Mouse (Mus musculus) megakaryocyte, embryonic 14.5 days (primary cell): ENCODE measurements around the gene Zscan5b. TPM values are rescaled to one million over a fixed set of nuclear protein-coding genes. Genes with fewer than 3 reads are reported as not detected.
"Not testable (repeated sequence)": the region's sequence is repeated elsewhere in the genome, so short reads cannot be mapped to it uniquely, and the experiment has no call there.

ENCODE experiments used
- H3K27me3 ChIP-seq: replicated peaks from 2 replicates; pipeline ENCODE3; 2012; ENCODE audit warnings: inconsistent platforms
- H3K36me3 ChIP-seq: replicated peaks from 2 replicates; pipeline ENCODE3; 2012; ENCODE audit warnings: low read length, inconsistent platforms, mixed read lengths
- H3K4me1 ChIP-seq: 2 replicates; pipeline ENCODE4 v1.6.1; 2012; ENCODE audit warnings: inconsistent platforms
- H3K4me3 ChIP-seq: replicated peaks from 2 replicates; pipeline ENCODE3; 2012; ENCODE audit warnings: moderate library complexity, mild to moderate bottlenecking, inconsistent platforms
- H3K9me3 ChIP-seq: 2 replicates; pipeline ENCODE4 v1.6.1; 2012; ENCODE audit warnings: inconsistent platforms
- FLI1 ChIP-seq: IDR thresholded peaks from 2 replicates; pipeline ENCODE4 v1.6.1; 2012; ENCODE audit warnings: low read length, inconsistent platforms, mixed read lengths
- GATA1 ChIP-seq: IDR thresholded peaks from 3 replicates; pipeline ENCODE4 v1.6.1; 2012; ENCODE audit warnings: mixed read lengths, low read length, inconsistent platforms, borderline replicate concordance
- polyA plus RNA-seq: library from polyadenylated mRNA; stranded (reverse); fragments of >175 nt; gene quantifications from 2 replicates; pipeline ENCODE4 v1.2.3, GENCODE M21; 2012; ENCODE audit warnings: low replicate concordance; ENCODE audit not compliant: insufficient read depth

Zscan5b gene
- not detected in 2 replicates for polyA plus RNA-seq

- TF ChIP-seq GATA1 (no peak), FLI1 (no peak)
- no peak within 1 kb of the TSS for H3K4me3 ChIP-seq
- no peaks in the 10 kb centered on the region for H3K27me3 ChIP-seq
- H3K4me1 ChIP-seq, result no peaks in the 10 kb centered on the region
- H3K36me3 ChIP-seq, result no peaks in the 10 kb centered on the region
- H3K9me3 ChIP-seq, result peaks cover 17% of the 10 kb centered on the region
Measured at GRCm38 (mm10) chr7:6221978-6222377, at the start of gene Zscan5b. TSS of gene Zscan5b (plus strand) at chr7:6222278.

- Histone ChIP-seq H3K4me3 (peak overlapping the region; percentile 96), H3K36me3 (peaks cover 11% of the 10 kb centered on the region), H3K4me1 (peaks cover 52% of the 10 kb centered on the region), H3K27me3 (no peaks in the 10 kb centered on the region), H3K9me3 (no peaks in the 10 kb centered on the region)
- TF ChIP-seq FLI1 (no peak), GATA1 (no peak)
Measured at GRCm38 (mm10) chr7:6172674-6173244, 49.3 kb upstream of the Zscan5b start.

- Histone ChIP-seq H3K27me3 (no peaks in the 10 kb centered on the region), H3K9me3 (no peaks in the 10 kb centered on the region), H3K4me1 (peaks cover 52% of the 10 kb centered on the region), H3K36me3 (peaks cover 20% of the 10 kb centered on the region), H3K4me3 (no peak overlapping the region)
- TF ChIP-seq GATA1, result no peak
- no peak for TF ChIP-seq FLI1
Measured at GRCm38 (mm10) chr7:6173872-6174271, 48.2 kb upstream of the Zscan5b start.

- not testable (repeated sequence) for H3K4me3 ChIP-seq, H3K9me3 ChIP-seq, H3K27me3 ChIP-seq
- Histone ChIP-seq H3K36me3 (peaks cover 23% of the 10 kb centered on the region), H3K4me1 (peaks cover 52% of the 10 kb centered on the region)
Measured at GRCm38 (mm10) chr7:6174365-6174987, 47.6 kb upstream of the Zscan5b start.

GRCm38 (mm10) chr7:6179013-6179412 is 43.1 kb upstream of the Zscan5b start:
- H3K9me3 ChIP-seq, result no peaks in the 10 kb centered on the region
- no peak for TF ChIP-seq GATA1
- no peak for TF ChIP-seq FLI1
- H3K4me1 ChIP-seq, result peaks cover 27% of the 10 kb centered on the region
- no peak overlapping the region for H3K4me3 ChIP-seq
- H3K36me3 ChIP-seq, result peaks cover 53% of the 10 kb centered on the region
- H3K27me3 ChIP-seq, result no peaks in the 10 kb centered on the region

GRCm38 (mm10) chr7:6182882-6183281 is 39.2 kb upstream of the Zscan5b start:
- peaks cover 13% of the 10 kb centered on the region for H3K4me1 ChIP-seq
- no peak overlapping the region for H3K4me3 ChIP-seq
- peaks cover 75% of the 10 kb centered on the region for H3K36me3 ChIP-seq
- no peak for TF ChIP-seq GATA1
- TF ChIP-seq FLI1, result no peak
- H3K27me3 ChIP-seq, result no peaks in the 10 kb centered on the region
- no peaks in the 10 kb centered on the region for H3K9me3 ChIP-seq

- H3K36me3 ChIP-seq, result peaks cover 78% of the 10 kb centered on the region
- H3K4me1 ChIP-seq, result peaks cover 13% of the 10 kb centered on the region
- H3K9me3 ChIP-seq, result no peaks in the 10 kb centered on the region
- H3K4me3 ChIP-seq, result no peak overlapping the region
- no peaks in the 10 kb centered on the region for H3K27me3 ChIP-seq
- no peak for TF ChIP-seq GATA1
- TF ChIP-seq FLI1, result no peak
Measured at GRCm38 (mm10) chr7:6183802-6184201, 38.3 kb upstream of the Zscan5b start.

GRCm38 (mm10) chr7:6184521-6184920 is 37.6 kb upstream of the Zscan5b start:
- H3K27me3 ChIP-seq, result no peaks in the 10 kb centered on the region
- peaks cover 81% of the 10 kb centered on the region for H3K36me3 ChIP-seq
- peaks cover 13% of the 10 kb centered on the region for H3K4me1 ChIP-seq
- no peak overlapping the region for H3K4me3 ChIP-seq
- no peaks in the 10 kb centered on the region for H3K9me3 ChIP-seq
- TF ChIP-seq FLI1 (no peak), GATA1 (no peak)

GRCm38 (mm10) chr7:6185391-6185790 is 36.7 kb upstream of the Zscan5b start:
- Histone ChIP-seq H3K36me3 (peaks cover 85% of the 10 kb centered on the region), H3K27me3 (no peaks in the 10 kb centered on the region), H3K9me3 (no peaks in the 10 kb centered on the region), H3K4me1 (peaks cover 13% of the 10 kb centered on the region), H3K4me3 (no peak overlapping the region)
- TF ChIP-seq GATA1 (no peak), FLI1 (no peak)

GRCm38 (mm10) chr7:6186176-6186575 is 35.9 kb upstream of the Zscan5b start:
- no peak for TF ChIP-seq FLI1
- TF ChIP-seq GATA1, result no peak
- H3K27me3 ChIP-seq, result no peaks in the 10 kb centered on the region
- no peak overlapping the region for H3K4me3 ChIP-seq
- peaks cover 81% of the 10 kb centered on the region for H3K36me3 ChIP-seq
- H3K9me3 ChIP-seq, result no peaks in the 10 kb centered on the region
- peaks cover 7% of the 10 kb centered on the region for H3K4me1 ChIP-seq
